Mouse (Mus musculus) granulocyte monocyte progenitor cell, adult 5-6 weeks (primary cell): ENCODE measurements around the gene Adk. TPM values are rescaled to one million over a fixed set of nuclear protein-coding genes. Genes with fewer than 3 reads are reported as not detected.

Experiments
- ATAC-seq: replicated peaks from 2 replicates; pipeline ENCODE4 v1.8.0; 2016; ENCODE audit warnings: mild to moderate bottlenecking, moderate TSS enrichment, inconsistent platforms; ENCODE audit not compliant: poor library complexity, severe bottlenecking
- total RNA-seq, 2 experiments: library from RNA; stranded (forward) in 1 of 2; stranded (reverse) in 1 of 2; fragments of 200-712, 200-1000 nt in 1 of 2; fragments of >200 nt in 1 of 2; fragmentation: Nextera tagmentation in 1 of 2; gene quantifications; 2 replicates each; pipeline ENCODE4 v1.2.3; 2014 to 2017

The Adk gene
- total RNA-seq, 2 experiments from 2014 or later = 73.1 to 96.7 TPM

DNA sequence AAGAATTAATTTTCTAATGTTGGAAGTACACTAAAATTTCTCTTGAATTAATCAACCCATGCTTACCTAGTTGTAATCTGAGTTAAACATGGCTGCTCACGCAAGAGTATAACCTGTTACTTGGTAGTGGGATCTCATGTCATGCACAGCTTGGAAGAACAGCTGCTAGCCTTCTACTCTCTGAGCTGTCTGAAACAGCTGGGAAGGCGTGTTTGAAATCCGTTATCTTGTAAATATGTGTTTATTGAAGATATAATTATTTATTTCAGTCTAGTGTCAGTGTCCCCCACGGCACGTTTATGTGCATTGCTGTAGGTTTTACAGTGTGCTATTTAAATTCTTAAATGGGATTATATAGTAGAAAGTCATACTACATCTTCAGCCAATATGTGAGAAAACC lies 188.7 kb downstream of the Adk start:
- no peak for ATAC-seq

DNA sequence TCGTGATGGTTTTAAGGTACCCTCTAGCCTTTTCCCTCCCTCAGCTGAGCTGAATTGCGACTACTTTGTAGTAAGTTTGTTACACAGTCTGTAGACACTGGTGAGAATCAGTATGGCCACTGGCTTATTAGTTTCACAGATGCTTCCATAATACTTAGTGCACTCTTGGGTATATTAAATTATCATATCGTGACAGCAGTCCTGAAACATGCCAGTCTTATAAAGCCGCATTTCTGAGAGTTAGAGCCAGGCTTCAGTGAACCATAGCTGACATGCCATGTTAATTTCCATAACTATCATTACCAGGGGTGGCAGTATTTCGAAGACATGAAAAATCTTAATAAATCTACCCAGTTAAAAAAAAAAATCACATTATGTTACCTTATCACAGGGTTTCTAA lies 199.0 kb downstream of the Adk start:
- ATAC-seq = no peak

DNA sequence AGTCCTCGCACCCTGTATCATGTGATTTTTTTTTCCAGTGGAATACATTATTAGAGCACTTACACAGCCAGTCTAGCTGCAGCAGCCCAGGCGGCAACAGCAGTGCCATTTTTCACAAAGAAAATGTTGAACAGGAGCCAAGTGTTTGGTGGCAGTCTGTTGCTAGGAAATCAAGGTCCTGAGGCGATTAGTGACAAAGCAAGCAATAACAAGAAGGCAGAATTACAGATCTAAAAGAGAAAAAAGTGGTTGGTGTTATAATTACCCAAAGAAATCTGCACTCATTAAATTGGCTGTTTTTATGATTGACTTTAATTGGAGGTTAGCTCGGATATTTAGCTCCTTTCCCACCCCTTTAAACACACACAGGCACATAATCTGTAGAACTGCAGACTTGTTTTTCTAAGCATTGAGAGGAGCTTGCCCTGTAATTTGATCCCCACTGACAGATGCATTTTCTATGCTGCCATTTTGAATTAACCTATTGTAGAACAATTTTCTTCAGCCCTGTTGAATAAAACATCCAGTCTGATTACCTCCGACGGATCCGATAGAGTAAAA lies 200.0 kb downstream of the Adk start:
- no peak for ATAC-seq

GRCm38 (mm10) chr14:21253321-21253992 lies 201.1 kb downstream of the Adk start:
- ATAC-seq = no peak

- ATAC-seq = no peak
Measured at GRCm38 (mm10) chr14:21253993-21254339, 201.6 kb downstream of the Adk start.

DNA sequence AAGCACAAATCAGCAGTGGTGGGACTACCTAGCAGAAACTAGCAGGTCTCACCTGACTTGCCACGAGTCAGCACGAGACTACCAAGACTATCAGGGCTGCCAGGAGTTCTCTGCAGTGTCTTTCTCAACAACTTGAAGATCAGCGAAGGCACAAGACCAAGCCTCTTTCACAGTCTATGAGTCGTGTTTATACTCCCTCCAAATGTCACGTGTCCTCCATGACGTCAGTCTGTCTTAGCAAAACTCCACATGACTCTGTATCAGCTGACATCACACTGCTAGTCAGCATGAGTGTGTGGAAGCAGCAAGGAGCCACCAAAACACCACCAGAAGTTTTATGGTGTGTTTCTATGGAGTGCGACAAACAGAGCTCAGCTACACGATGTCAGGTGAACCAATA lies 215.9 kb downstream of the Adk start:
- ATAC-seq = no peak

- ATAC-seq = no peak
Measured at GRCm38 (mm10) chr14:21271472-21271871, 219.1 kb downstream of the Adk start.

DNA sequence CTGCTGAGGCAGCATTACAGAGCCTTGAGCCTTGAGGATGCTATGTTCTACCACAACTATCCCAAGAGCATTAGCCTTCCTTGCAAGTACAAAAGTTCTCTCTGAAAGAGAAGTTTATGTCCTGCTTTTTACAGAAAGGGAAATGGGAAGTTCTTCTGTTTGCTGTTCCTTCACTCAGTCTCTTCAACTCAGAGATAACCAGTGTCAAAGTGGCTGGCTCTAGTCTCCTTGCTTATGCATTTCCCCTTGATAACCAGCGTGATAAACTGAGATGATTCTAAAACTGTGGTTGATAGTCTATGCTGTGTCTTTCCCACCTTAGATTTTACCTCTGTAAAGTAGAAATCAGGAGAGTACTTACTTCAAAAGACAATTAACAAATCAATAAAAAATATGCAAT lies 223.4 kb downstream of the Adk start:
- no peak for ATAC-seq

DNA sequence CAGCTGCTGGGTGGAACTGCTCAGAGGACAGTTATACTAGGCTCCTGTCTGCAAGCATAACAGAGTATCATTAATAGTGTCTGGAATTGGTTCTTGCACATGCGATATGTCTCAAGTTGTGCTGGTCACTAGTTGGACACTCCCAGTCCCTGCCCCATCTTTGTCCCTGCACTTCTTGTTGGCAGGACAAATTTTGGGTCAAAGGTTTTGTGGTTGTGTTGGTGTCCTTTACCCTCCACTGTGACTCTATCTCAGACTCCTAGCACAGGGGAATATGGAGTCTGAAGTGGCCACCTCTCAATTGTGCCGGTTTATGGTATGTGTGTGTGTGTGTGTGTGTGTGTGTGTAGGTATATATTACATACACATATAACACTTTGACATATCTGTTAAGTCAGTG lies 225.9 kb downstream of the Adk start:
- no peak for ATAC-seq

- no peak for ATAC-seq
Measured at GRCm38 (mm10) chr14:21278907-21279535, 226.6 kb downstream of the Adk start.

DNA sequence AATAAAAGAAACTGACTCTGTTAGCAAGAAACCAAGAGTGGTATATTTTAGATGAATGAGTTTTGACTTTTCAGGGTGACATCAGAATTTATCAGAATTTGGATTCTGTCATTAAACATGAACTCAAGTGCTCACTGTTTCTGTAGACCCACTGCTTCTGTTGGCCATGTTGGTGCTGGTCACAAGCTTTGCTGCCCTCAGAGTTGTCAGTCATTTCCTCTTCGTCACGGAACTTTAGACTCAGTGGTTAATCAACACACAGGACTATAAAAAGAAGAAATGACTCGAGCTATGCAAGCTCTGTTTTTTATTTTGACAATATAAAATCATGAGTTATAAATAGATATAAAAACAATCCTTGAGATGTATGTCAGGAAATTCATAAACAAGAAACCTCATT lies 228.1 kb downstream of the Adk start:
- no peak for ATAC-seq

GRCm38 (mm10) chr14:21281506-21281905 lies 229.1 kb downstream of the Adk start:
- ATAC-seq = no peak

DNA sequence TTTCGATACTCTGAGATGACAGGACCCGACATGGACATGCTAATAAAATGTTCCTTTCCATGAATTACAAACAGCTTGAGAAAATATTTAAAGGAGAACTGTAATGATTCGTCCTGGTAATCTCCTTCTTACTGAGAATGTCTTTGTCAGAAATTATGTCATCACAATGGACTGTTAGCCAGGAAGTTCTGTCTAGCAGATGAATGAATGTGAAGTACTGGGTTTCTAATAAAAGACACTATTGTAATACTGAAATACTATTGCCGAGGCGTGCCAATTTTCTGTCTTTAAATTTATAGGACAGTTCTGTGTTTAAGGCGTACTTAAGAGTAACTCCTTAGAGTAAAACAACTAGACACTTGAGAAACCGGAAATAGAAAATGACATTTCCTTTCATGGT lies 231.7 kb downstream of the Adk start:
- ATAC-seq = no peak

DNA sequence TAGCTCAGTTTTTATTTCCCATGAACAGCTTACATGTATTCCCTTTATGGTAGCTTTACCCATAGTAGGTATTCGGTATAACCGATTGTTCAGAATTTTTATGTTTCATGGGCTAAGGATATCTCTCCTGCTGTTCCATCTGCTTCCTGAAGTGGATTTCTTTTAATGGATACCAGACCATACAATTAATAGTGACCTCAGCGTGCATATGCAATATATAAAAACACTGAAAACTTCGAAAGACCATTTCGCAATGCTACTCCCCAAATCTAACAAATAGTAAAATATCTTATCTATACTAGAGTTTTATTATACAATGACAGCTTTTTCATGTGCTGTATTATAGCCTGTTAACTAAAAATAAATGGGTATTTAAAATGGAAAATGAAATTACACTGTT lies 232.5 kb downstream of the Adk start:
- ATAC-seq = no peak

DNA sequence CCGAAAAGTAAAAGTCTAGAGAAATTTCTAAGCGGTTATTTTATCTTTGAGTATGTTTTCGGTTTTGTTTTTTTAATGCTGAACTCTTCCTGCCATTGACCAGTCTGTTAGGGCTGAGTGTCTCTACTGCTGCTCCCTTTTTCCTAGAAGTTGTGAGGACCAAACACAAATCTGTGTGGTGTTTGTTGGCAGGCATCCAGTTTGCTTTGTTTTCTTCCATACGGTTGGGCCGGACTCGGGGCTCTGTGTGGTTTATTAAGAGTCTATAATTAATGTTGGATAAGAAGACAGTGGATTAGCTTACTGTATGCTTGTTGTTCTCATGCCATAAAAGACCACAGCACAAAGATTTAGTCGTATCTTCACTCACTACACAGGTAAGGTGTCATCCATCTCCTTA lies 233.9 kb downstream of the Adk start:
- no peak for ATAC-seq

- ATAC-seq = no peak
Measured at GRCm38 (mm10) chr14:21287726-21288442, 235.5 kb downstream of the Adk start.

DNA sequence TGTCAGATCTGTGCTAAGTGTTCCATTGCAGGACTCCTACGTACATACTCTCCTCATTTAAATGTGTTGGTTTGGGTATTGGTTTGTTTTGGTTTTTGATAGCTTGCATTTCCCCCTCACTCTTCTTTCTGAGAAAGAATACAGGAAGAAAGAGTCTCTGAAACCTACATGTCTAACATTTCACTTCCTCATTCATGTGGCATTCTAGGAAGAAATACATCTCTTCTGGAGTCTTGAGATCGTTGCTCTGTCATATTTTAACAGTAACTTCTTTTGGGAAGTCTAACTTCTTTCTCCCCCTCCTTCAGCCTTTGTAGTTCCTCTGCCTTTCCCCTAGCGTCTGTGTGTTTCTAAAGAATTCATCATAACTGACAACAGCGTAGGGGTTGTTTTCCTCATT lies 247.4 kb downstream of the Adk start:
- ATAC-seq = peak; percentile 85

GRCm38 (mm10) chr14:21304815-21305214 lies 252.4 kb downstream of the Adk start:
- ATAC-seq = no peak

- no peak for ATAC-seq
Measured at GRCm38 (mm10) chr14:21308349-21308936, 256.1 kb downstream of the Adk start.

DNA sequence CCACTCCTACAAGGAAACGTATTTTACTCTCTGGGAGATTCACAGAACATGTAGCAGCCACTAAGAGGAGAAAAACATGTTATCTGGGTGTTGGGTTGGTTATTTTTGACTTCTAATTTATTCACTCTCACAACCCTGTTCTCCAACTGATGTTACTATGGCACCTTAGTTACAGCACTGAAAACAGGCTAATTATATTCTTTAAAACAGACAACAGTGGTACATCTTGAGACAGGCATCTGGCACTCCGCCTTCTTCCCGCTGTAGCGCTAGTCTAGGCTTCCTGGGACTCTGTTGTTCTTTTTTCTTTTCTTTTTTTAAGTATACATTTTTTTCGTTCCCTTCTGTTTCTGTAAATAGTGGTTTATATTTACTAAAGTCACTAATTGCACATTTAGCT lies 258.2 kb downstream of the Adk start:
- ATAC-seq = no peak
